Mouse (Mus musculus): ENCODE data around the gene Olfr221. TPM values are rescaled to one million over a fixed set of nuclear protein-coding genes. Genes with fewer than 3 reads are reported as not detected.

Olfr221 gene
- total RNA-seq, 1 experiment from 2014 or later, result not detected

GRCm38 (mm10) chr14:52020486-52021137 lies 21.6 kb downstream of the Olfr221 start, which contains the start of gene Zfp219:
TSS of gene Zfp219 (minus strand) at chr14:52020733.
- no peak for ATAC-seq (ENCODE audit: extremely low read depth, insufficient number of reproducible peaks, low FRiP score, poor library complexity, severe bottlenecking)

- peak; percentile 83 for ATAC-seq (ENCODE audit: extremely low read depth, insufficient number of reproducible peaks, low FRiP score, poor library complexity, severe bottlenecking)
Observed at GRCm38 (mm10) chr14:52019590-52020340, 22.5 kb downstream of the Olfr221 start.

GRCm38 (mm10) chr14:52019051-52019589 lies 23.1 kb downstream of the Olfr221 start:
- peak; percentile 38 for ATAC-seq (ENCODE audit: extremely low read depth, insufficient number of reproducible peaks, low FRiP score, poor library complexity, severe bottlenecking)

- no peak for ATAC-seq (ENCODE audit: extremely low read depth, insufficient number of reproducible peaks, low FRiP score, poor library complexity, severe bottlenecking)
Observed at GRCm38 (mm10) chr14:52018248-52019050, 23.8 kb downstream of the Olfr221 start.

GRCm38 (mm10) chr14:52017662-52018061 lies 24.6 kb downstream of the Olfr221 start:
- ATAC-seq (ENCODE audit: extremely low read depth, insufficient number of reproducible peaks, low FRiP score, poor library complexity, severe bottlenecking), result no peak

- no peak for ATAC-seq (ENCODE audit: extremely low read depth, insufficient number of reproducible peaks, low FRiP score, poor library complexity, severe bottlenecking)
Observed at GRCm38 (mm10) chr14:52016625-52017405, 25.4 kb downstream of the Olfr221 start.

GRCm38 (mm10) chr14:52015445-52016100 lies 26.7 kb downstream of the Olfr221 start, which contains the start of gene Tmem253:
TSS of gene Tmem253 (plus strand) at chr14:52015658.
- no peak for ATAC-seq (ENCODE audit: extremely low read depth, insufficient number of reproducible peaks, low FRiP score, poor library complexity, severe bottlenecking)

GRCm38 (mm10) chr14:52014761-52015311 lies 27.4 kb downstream of the Olfr221 start:
- no peak for ATAC-seq (ENCODE audit: extremely low read depth, insufficient number of reproducible peaks, low FRiP score, poor library complexity, severe bottlenecking)

- ATAC-seq (ENCODE audit: extremely low read depth, insufficient number of reproducible peaks, low FRiP score, poor library complexity, severe bottlenecking), result no peak
Observed at GRCm38 (mm10) chr14:52014271-52014760, 27.9 kb downstream of the Olfr221 start.

GRCm38 (mm10) chr14:52013771-52014219 lies 28.5 kb downstream of the Olfr221 start:
- no peak for ATAC-seq (ENCODE audit: extremely low read depth, insufficient number of reproducible peaks, low FRiP score, poor library complexity, severe bottlenecking)

- ATAC-seq (ENCODE audit: extremely low read depth, insufficient number of reproducible peaks, low FRiP score, poor library complexity, severe bottlenecking), result no peak
Observed at GRCm38 (mm10) chr14:52013021-52013610, 29.1 kb downstream of the Olfr221 start.

- ATAC-seq (ENCODE audit: extremely low read depth, insufficient number of reproducible peaks, low FRiP score, poor library complexity, severe bottlenecking), result no peak
Observed at GRCm38 (mm10) chr14:52012553-52012952, 29.7 kb downstream of the Olfr221 start.

GRCm38 (mm10) chr14:52012085-52012484 lies 30.2 kb downstream of the Olfr221 start:
- no peak for ATAC-seq (ENCODE audit: extremely low read depth, insufficient number of reproducible peaks, low FRiP score, poor library complexity, severe bottlenecking)

- ATAC-seq (ENCODE audit: extremely low read depth, insufficient number of reproducible peaks, low FRiP score, poor library complexity, severe bottlenecking), result no peak
Observed at GRCm38 (mm10) chr14:52011683-52012082, 30.6 kb downstream of the Olfr221 start.

- no peak for ATAC-seq (ENCODE audit: extremely low read depth, insufficient number of reproducible peaks, low FRiP score, poor library complexity, severe bottlenecking)
Observed at GRCm38 (mm10) chr14:52010446-52011111, 31.7 kb downstream of the Olfr221 start.

- ATAC-seq (ENCODE audit: extremely low read depth, insufficient number of reproducible peaks, low FRiP score, poor library complexity, severe bottlenecking), result no peak
Observed at GRCm38 (mm10) chr14:52009841-52010240, 32.4 kb downstream of the Olfr221 start.

GRCm38 (mm10) chr14:52009361-52009760 lies 32.9 kb downstream of the Olfr221 start:
- ATAC-seq (ENCODE audit: extremely low read depth, insufficient number of reproducible peaks, low FRiP score, poor library complexity, severe bottlenecking), result no peak
